Mouse (Mus musculus): ENCODE data around the gene Exoc6. TPM values are rescaled to one million over a fixed set of nuclear protein-coding genes. Genes with fewer than 3 reads are reported as not detected.
A peak's percentile ranks its signal among the peaks of the same experiment; 100 is the strongest.
"Not testable (repeated sequence)": the region's sequence is repeated elsewhere in the genome, so short reads cannot be mapped to it uniquely, and the experiment has no call there.

Exoc6 gene
- polyA plus RNA-seq, 2 experiments = 5.3 to 8.8 TPM

- DNase-seq (ENCODE audit: low spot score) (no peak), ATAC-seq (ENCODE audit: low FRiP score, low read depth) (no peak)
- no peak overlapping the region for H3K9ac ChIP-seq (ENCODE audit: low read depth, low read length, severe bottlenecking)
- no peaks in the 10 kb centered on the region for H3K9me3 ChIP-seq (ENCODE audit: control insufficient read depth, low read length)
- no peaks in the 10 kb centered on the region for H3K4me1 ChIP-seq (ENCODE audit: control insufficient read depth, insufficient read depth, low read length)
- WGBS = 90% methylated on average over 6 of the region's 6 CpGs
- no peak overlapping the region for H3K27ac ChIP-seq (replicated peaks; ENCODE audit: low read depth, low read length)
- no peaks in the 10 kb centered on the region for H3K36me3 ChIP-seq (ENCODE audit: control insufficient read depth, insufficient read depth, low read length)
- H3K4me2 ChIP-seq (replicated peaks; ENCODE audit: low read depth, low read length, severe bottlenecking) = no peak overlapping the region
- TF ChIP-seq POLR2A (IDR thresholded peaks at IDR 0.05; ENCODE audit: borderline replicate concordance, extremely low read depth, insufficient read depth, insufficient read length) = no peak
- peaks cover 4% of the 10 kb centered on the region; the same call in 1 of the 2 replicates for H3K27me3 ChIP-seq (ENCODE audit: control insufficient read depth, insufficient read depth, low read length)
- H3K4me3 ChIP-seq (replicated peaks; ENCODE audit: low read length) = no peak overlapping the region
Measured at GRCm38 (mm10) chr19:37545725-37546124, 4.5 kb upstream of the Exoc6 start.

GRCm38 (mm10) chr19:37546776-37547175, 3.4 kb upstream of the Exoc6 start:
- Histone ChIP-seq H3K9me3 (ENCODE audit: control insufficient read depth, low read length) (no peaks in the 10 kb centered on the region), H3K4me1 (ENCODE audit: control insufficient read depth, insufficient read depth, low read length) (no peaks in the 10 kb centered on the region), H3K27me3 (ENCODE audit: control insufficient read depth, insufficient read depth, low read length) (peaks cover 4% of the 10 kb centered on the region; the same call in 1 of the 2 replicates), H3K4me2 (replicated peaks; ENCODE audit: low read depth, low read length, severe bottlenecking) (no peak overlapping the region), H3K27ac (replicated peaks; ENCODE audit: low read depth, low read length) (no peak overlapping the region), H3K36me3 (ENCODE audit: control insufficient read depth, insufficient read depth, low read length) (no peaks in the 10 kb centered on the region), H3K9ac (ENCODE audit: low read depth, low read length, severe bottlenecking) (no peak overlapping the region), H3K4me3 (replicated peaks; ENCODE audit: low read length) (no peak overlapping the region)
- ATAC-seq (ENCODE audit: low FRiP score, low read depth) (no peak), DNase-seq (ENCODE audit: low spot score) (no peak)
- 73% methylated on average over 4 of the region's 4 CpGs for WGBS
- no peak for TF ChIP-seq POLR2A (IDR thresholded peaks at IDR 0.05; ENCODE audit: borderline replicate concordance, extremely low read depth, insufficient read depth, insufficient read length)

GRCm38 (mm10) chr19:37551040-37551566, 885 bp downstream of the Exoc6 start:
- Histone ChIP-seq H3K9me3 (ENCODE audit: control insufficient read depth, low read length) (no peaks in the 10 kb centered on the region), H3K27me3 (ENCODE audit: control insufficient read depth, insufficient read depth, low read length) (peaks cover 4% of the 10 kb centered on the region; the same call in 1 of the 2 replicates), H3K4me2 (replicated peaks; ENCODE audit: low read depth, low read length, severe bottlenecking) (peak overlapping the region; percentile 99), H3K4me1 (ENCODE audit: control insufficient read depth, insufficient read depth, low read length) (no peaks in the 10 kb centered on the region), H3K4me3 (replicated peaks; ENCODE audit: low read length) (peak overlapping the region; percentile 58), H3K9ac (ENCODE audit: low read depth, low read length, severe bottlenecking) (peak overlapping the region; percentile 56; the same call in 1 of the 2 replicates), H3K27ac (replicated peaks; ENCODE audit: low read depth, low read length) (no peak overlapping the region), H3K36me3 (ENCODE audit: control insufficient read depth, insufficient read depth, low read length) (no peaks in the 10 kb centered on the region)
- DNase-seq (ENCODE audit: low spot score) (no peak), ATAC-seq (ENCODE audit: low FRiP score, low read depth) (no peak)
- WGBS = 15% methylated on average over 8 of the region's 8 CpGs
- no peak for TF ChIP-seq POLR2A (IDR thresholded peaks at IDR 0.05; ENCODE audit: borderline replicate concordance, extremely low read depth, insufficient read depth, insufficient read length)

GRCm38 (mm10) chr19:37553376-37554265, 3.4 kb downstream of the Exoc6 start:
- H3K27me3 ChIP-seq (ENCODE audit: control insufficient read depth, insufficient read depth, low read length) = no peaks in the 10 kb centered on the region; the same call in 1 of the 2 replicates
- H3K4me2 ChIP-seq (replicated peaks; ENCODE audit: low read depth, low read length, severe bottlenecking) = no peak overlapping the region
- H3K4me3 ChIP-seq (replicated peaks; ENCODE audit: low read length) = no peak overlapping the region
- no peaks in the 10 kb centered on the region for H3K9me3 ChIP-seq (ENCODE audit: control insufficient read depth, low read length)
- TF ChIP-seq POLR2A (IDR thresholded peaks at IDR 0.05; ENCODE audit: borderline replicate concordance, extremely low read depth, insufficient read depth, insufficient read length) = no peak
- no peak overlapping the region for H3K9ac ChIP-seq (ENCODE audit: low read depth, low read length, severe bottlenecking)
- H3K36me3 ChIP-seq (ENCODE audit: control insufficient read depth, insufficient read depth, low read length) = no peaks in the 10 kb centered on the region
- no peak overlapping the region for H3K27ac ChIP-seq (replicated peaks; ENCODE audit: low read depth, low read length)
- WGBS = 76% methylated on average over 11 of the region's 11 CpGs
- no peaks in the 10 kb centered on the region for H3K4me1 ChIP-seq (ENCODE audit: control insufficient read depth, insufficient read depth, low read length)
- DNase-seq (ENCODE audit: low spot score) (no peak), ATAC-seq (ENCODE audit: low FRiP score, low read depth) (no peak)

- H3K9me3 ChIP-seq (ENCODE audit: control insufficient read depth, low read length); ATAC-seq (ENCODE audit: low FRiP score, low read depth); DNase-seq (ENCODE audit: low spot score); H3K4me2 ChIP-seq (replicated peaks; ENCODE audit: low read depth, low read length, severe bottlenecking); H3K27ac ChIP-seq (replicated peaks; ENCODE audit: low read depth, low read length); H3K4me3 ChIP-seq (replicated peaks; ENCODE audit: low read length); H3K36me3 ChIP-seq (ENCODE audit: control insufficient read depth, insufficient read depth, low read length); H3K4me1 ChIP-seq (ENCODE audit: control insufficient read depth, insufficient read depth, low read length); H3K9ac ChIP-seq (ENCODE audit: low read depth, low read length, severe bottlenecking); H3K27me3 ChIP-seq (ENCODE audit: control insufficient read depth, insufficient read depth, low read length): not testable (repeated sequence)
- 69% methylated on average over 5 of the region's 5 CpGs for WGBS
Measured at GRCm38 (mm10) chr19:37554266-37554650, 4.0 kb downstream of the Exoc6 start.

Measured in limb, embryonic 14.5 days (tissue).